Comparison of ENCODE assay signal across 34 mouse cellular contexts in genomic region chr8:111955879-111956278, GRCm38 (mm10). TPM values are rescaled to one million over a fixed set of nuclear protein-coding genes. Genes with fewer than 3 reads are reported as not detected.
DNase-seq lines count a peak whose midpoint lies in the region; ATAC-seq and TF ChIP-seq lines count a peak whose summit lies in the region.
"Had no signal": no experiment of that assay in that cellular context is flagged by ENCODE, and none has a peak within 500 bp of the region (broad histone marks: within the 10 kb centered on the region; RNA-seq: fewer than 3 reads in every experiment).

No protein-coding gene starts in this region.

- no peak for TF ChIP-seq CTCF in CH12.LX (conservative IDR thresholded peaks at IDR 0.05 in 1 of 2, IDR thresholded peaks at IDR 0.05 in 1 of 2; ENCODE audit: low read depth in 2 of 2, low read length in 2 of 2)

- dilution Hi-C loops in CH12.LX (cut with MboI; ENCODE audit: extremely low pct_ligation_motif_present, extremely low pct_unique_long_range_greater_than_20kb, low sequenced_read_pairs): no loop called here

- no peak overlapping the region for H3K4me3 ChIP-seq in CH12.LX (replicated peaks in 1 of 3; ENCODE audit: low read depth in 2 of 3, low read length in 2 of 3, poor library complexity in 1 of 3)
- H3K4me3 ChIP-seq in forebrain, embryonic 11.5 days (ENCODE audit: low read depth, low read length): no peak overlapping the region
- H3K4me3 ChIP-seq: embryonic facial prominence, embryonic 10.5 days; embryonic facial prominence, embryonic 13.5 days; erythroblast, embryonic 14.5 days; forebrain, embryonic 13.5 days; heart, embryonic 12.5 days; heart, embryonic 15.5 days; hindbrain, embryonic 10.5 days; intestine, embryonic 15.5 days had no signal

- no peaks in the 10 kb centered on the region; the same call in 1 of the 2 replicates for H3K79me2 ChIP-seq in CH12.LX (replicated peaks; ENCODE audit: control insufficient read depth, extremely low read depth, insufficient read depth, poor library complexity, severe bottlenecking)

- TF ChIP-seq RAD21 in CH12.LX (IDR thresholded peaks at IDR 0.05; ENCODE audit: low read depth, low read length): no peak

- peaks cover 52 to 82% of the 10 kb centered on the region in 2 experiments for H3K36me3 ChIP-seq in CH12.LX (replicated peaks in 1 of 2; ENCODE audit: control insufficient read depth in 1 of 2, insufficient read depth in 1 of 2, low read length in 1 of 2)
- peaks cover 8% of the 10 kb centered on the region; the same call in 1 of the 2 replicates for H3K36me3 ChIP-seq in forebrain, embryonic 11.5 days (ENCODE audit: control insufficient read depth, insufficient read depth, low read length)

- no peak for ATAC-seq in forebrain, embryonic 11.5 days (replicated peaks; ENCODE audit: low FRiP score)
- ATAC-seq: forebrain, embryonic 13.5 days; forebrain, embryonic 16.5 days; hindbrain, postnatal 0 days; intestine, embryonic 15.5 days had no signal

- in situ Hi-C loops in CH12.LX (cut with MboI; ENCODE audit: low pct_ligation_motif_present, low pct_unique_long_range_greater_than_20kb, low sequenced_read_pairs): no loop called here

- WGBS in forebrain, embryonic 11.5 days: 91% methylated on average over 5 of the region's 5 CpGs

- no peak overlapping the region for H3K4me2 ChIP-seq in CH12.LX (ENCODE audit: insufficient read depth, low read depth, poor library complexity, severe bottlenecking)
- H3K4me2 ChIP-seq in forebrain, embryonic 11.5 days (ENCODE audit: low read depth, low read length, severe bottlenecking): no peak overlapping the region
- H3K4me2 ChIP-seq: embryonic facial prominence, embryonic 13.5 days; forebrain, embryonic 13.5 days; heart, embryonic 12.5 days; heart, embryonic 15.5 days; hindbrain, embryonic 14.5 days; intestine, embryonic 15.5 days had no signal

- 0 out of 2 replicates have a peak, but pooled peaks have one; percentile 9 for TF ChIP-seq EP300 in CH12.LX (IDR thresholded peaks at IDR 0.05; ENCODE audit: low read length)

- no peaks in the 10 kb centered on the region for H3K9me3 ChIP-seq in CH12.LX (replicated peaks; ENCODE audit: low read length)
- no peaks in the 10 kb centered on the region for H3K9me3 ChIP-seq in forebrain, embryonic 11.5 days (ENCODE audit: control insufficient read depth, low read length)
- H3K9me3 ChIP-seq: embryonic facial prominence, embryonic 10.5 days; embryonic facial prominence, embryonic 13.5 days; forebrain, embryonic 13.5 days; heart, embryonic 12.5 days; heart, embryonic 15.5 days; hindbrain, embryonic 10.5 days; intestine, embryonic 15.5 days had no signal

- peak; percentile 49 for DNase-seq in thymus, postnatal 0 days (ENCODE audit: low spot score)
- DNase-seq in thymus, adult 18-20 months: no peak
- no peak for DNase-seq in CH12.LX (ENCODE audit: extremely low read depth)
- peak; percentile 58 for DNase-seq in naive thymus-derived CD4-positive, alpha-beta T cell, adult 2 months (ENCODE audit: low read depth)
- DNase-seq in layer of hippocampus, postnatal 14 days (ENCODE audit: low spot score in 2 of 2): no peak
- no peak for DNase-seq in forebrain, embryonic 11.5 days (ENCODE audit: low spot score)
- DNase-seq: adrenal gland, adult 8-10 months; adrenal gland, postnatal 25 days; B cell, adult 2 months; cerebellum, adult 11-12 months; cerebellum, adult 8-10 months; cerebellum, postnatal 10 days; cerebellum, postnatal 36 days; embryo, embryonic 11 days; gastrocnemius, postnatal 10 days; gastrocnemius, postnatal 36 days; heart, postnatal 10 days; heart, postnatal 36 days; kidney, adult 11 months had no signal

- no peak overlapping the region for H3K9ac ChIP-seq in CH12.LX (ENCODE audit: insufficient read depth, low read depth)
- no peak overlapping the region for H3K9ac ChIP-seq in forebrain, embryonic 11.5 days (ENCODE audit: low read length)
- H3K9ac ChIP-seq: embryonic facial prominence, embryonic 13.5 days; forebrain, embryonic 13.5 days; heart, embryonic 12.5 days; heart, embryonic 15.5 days; hindbrain, embryonic 14.5 days; intestine, embryonic 15.5 days had no signal

- H3K27ac ChIP-seq in CH12.LX (ENCODE audit: insufficient read depth, low read depth): no peak overlapping the region
- H3K27ac ChIP-seq in forebrain, embryonic 11.5 days (ENCODE audit: low read depth, low read length): no peak overlapping the region
- H3K27ac ChIP-seq: embryonic facial prominence, embryonic 10.5 days; embryonic facial prominence, embryonic 13.5 days; forebrain, embryonic 13.5 days; heart, embryonic 15.5 days; hindbrain, embryonic 10.5 days; hindbrain, embryonic 14.5 days; hindbrain, postnatal 0 days; intestine, embryonic 15.5 days had no signal

- H3K4me1 ChIP-seq in CH12.LX (ENCODE audit: control insufficient read depth in 1 of 2, insufficient read depth in 2 of 2): peaks cover 0 to 16% of the 10 kb centered on the region in 2 experiments; a peak in 3 of 4 replicates
- H3K4me1 ChIP-seq in forebrain, embryonic 11.5 days (replicated peaks; ENCODE audit: control insufficient read depth, insufficient read depth, low read length): no peaks in the 10 kb centered on the region
- H3K4me1 ChIP-seq: embryonic facial prominence, embryonic 10.5 days; forebrain, embryonic 13.5 days; heart, embryonic 15.5 days; hindbrain, embryonic 10.5 days; intestine, embryonic 15.5 days had no signal

- no peaks in the 10 kb centered on the region for H3K27me3 ChIP-seq in CH12.LX (replicated peaks)
- H3K27me3 ChIP-seq in forebrain, embryonic 11.5 days (ENCODE audit: control insufficient read depth, insufficient read depth, low read length): no peaks in the 10 kb centered on the region
- H3K27me3 ChIP-seq: embryonic facial prominence, embryonic 13.5 days; forebrain, embryonic 13.5 days; heart, embryonic 12.5 days; heart, embryonic 15.5 days; intestine, embryonic 15.5 days had no signal

- TF ChIP-seq POLR2A in CH12.LX (IDR thresholded peaks at IDR 0.05; ENCODE audit: low read depth, low read length): no peak

TF ChIP-seq in CH12.LX, 34 proteins besides CTCF, POLR2A, EP300 and RAD21:
- TF ChIP-seq SMC3 (IDR thresholded peaks at IDR 0.05; ENCODE audit: low read depth, low read length): no peak
- TF ChIP-seq JUND (conservative IDR thresholded peaks at IDR 0.05; ENCODE audit: low read depth, low read length): no peak
- TF ChIP-seq MEF2A (IDR thresholded peaks at IDR 0.05; ENCODE audit: borderline replicate concordance, low read depth, low read length): peak; percentile 45; the same call in 1 of the 2 replicates
- TF ChIP-seq GABPA (IDR thresholded peaks at IDR 0.05; ENCODE audit: insufficient replicate concordance, low read depth, low read length): no peak

RNA-seq across cellular contexts. Expression of gene Gabarapl2, which starts 15.4 kb away (rescaled TPM):
- 278 and 281 TPM in 2 replicates for polyA plus RNA-seq in thymus, postnatal 0 days (2015; fragmentation: Nextera tagmentation; extraction: Ambion mirVana)
- total RNA-seq in CH12.LX (2012; rRNA removed) (29.8 and 30.6 TPM in 2 replicates), CH12.LX (2014; rRNA removed) (49.4 and 61.0 TPM in 2 replicates)
- 39.3 and 42.1 TPM in 2 replicates for polyA plus RNA-seq in CH12.LX (2012; ENCODE audit: insufficient read length, low read depth)
- total RNA-seq in layer of hippocampus, postnatal 14 days (2021): 100 to 1,000 TPM; 219 to 221 TPM
- 272 and 278 TPM in 2 replicates for polyA plus RNA-seq in forebrain, embryonic 11.5 days (2014; fragmentation: Nextera tagmentation; extraction: Ambion mirVana)

RNA-seq across cellular contexts. Expression of gene Tmem231, which starts 22.2 kb away (rescaled TPM):
- 1.5 and 2.2 TPM in 2 replicates for polyA plus RNA-seq in thymus, postnatal 0 days (2015; fragmentation: Nextera tagmentation; extraction: Ambion mirVana)
- total RNA-seq in CH12.LX (2012; rRNA removed): 2.1 and 3.6 TPM in 2 replicates
- total RNA-seq in CH12.LX (2014; rRNA removed): 3.1 and 3.5 TPM in 2 replicates
- 3.7 and 4.3 TPM in 2 replicates for polyA plus RNA-seq in CH12.LX (2012; ENCODE audit: insufficient read length, low read depth)
- total RNA-seq in layer of hippocampus, postnatal 14 days (2021): 1 to 10 TPM; 9.6 to 9.9 TPM
- polyA plus RNA-seq in forebrain, embryonic 11.5 days (2014; fragmentation: Nextera tagmentation; extraction: Ambion mirVana): 19.9 and 22.2 TPM in 2 replicates
- total RNA-seq: granulocyte monocyte progenitor cell, adult 5-6 weeks had no signal

RNA-seq across cellular contexts. Expression of gene Adat1, which starts 36.2 kb away (rescaled TPM):
- polyA plus RNA-seq in thymus, postnatal 0 days (2015; fragmentation: Nextera tagmentation; extraction: Ambion mirVana): 4.6 and 5.4 TPM in 2 replicates
- 7.6 and 8.1 TPM in 2 replicates for total RNA-seq in CH12.LX (2012; rRNA removed)
- total RNA-seq in CH12.LX (2014; rRNA removed): 5.0 and 5.4 TPM in 2 replicates
- 8.2 and 8.7 TPM in 2 replicates for polyA plus RNA-seq in CH12.LX (2012; ENCODE audit: insufficient read length, low read depth)
- 1 to 10 TPM; 4.3 to 5.2 TPM for total RNA-seq in layer of hippocampus, postnatal 14 days (2021)
- polyA plus RNA-seq in forebrain, embryonic 11.5 days (2014; fragmentation: Nextera tagmentation; extraction: Ambion mirVana): 13.5 and 16.4 TPM in 2 replicates
- polyA plus RNA-seq: erythroblast, embryonic 14.5 days had no signal

RNA-seq across cellular contexts. Expression of gene Chst5, which starts 45.6 kb away (rescaled TPM):
- polyA plus RNA-seq in thymus, postnatal 0 days (2015; fragmentation: Nextera tagmentation; extraction: Ambion mirVana): 0.09 and 0.27 TPM in 2 replicates
- total RNA-seq in CH12.LX (2012; rRNA removed) (not detected in 2 replicates), CH12.LX (2014; rRNA removed) (not detected in 2 replicates)
- polyA plus RNA-seq in CH12.LX (2012; ENCODE audit: insufficient read length, low read depth): not detected in 2 replicates
- under 1 TPM; 0.44 to 0.95 TPM for total RNA-seq in layer of hippocampus, postnatal 14 days (2021)
- polyA plus RNA-seq in forebrain, embryonic 11.5 days (2014; fragmentation: Nextera tagmentation; extraction: Ambion mirVana): 1.9 and 2.2 TPM in 2 replicates
- total RNA-seq: adrenal gland, adult 8-10 months; adrenal gland, postnatal 25 days; granulocyte monocyte progenitor cell, adult 5-6 weeks; heart, adult 8-10 months; heart, postnatal 10 days; heart, postnatal 36 days; MEL had no signal
- polyA plus RNA-seq: activated CD4-positive, CD25-positive, alpha-beta regulatory T cell, adult 4 months; erythroblast, embryonic 14.5 days had no signal

RNA-seq across cellular contexts. Expression of gene Kars, which starts 55.2 kb away (rescaled TPM):
- 169 and 186 TPM in 2 replicates for polyA plus RNA-seq in thymus, postnatal 0 days (2015; fragmentation: Nextera tagmentation; extraction: Ambion mirVana)
- total RNA-seq in CH12.LX (2012; rRNA removed) (304 and 324 TPM in 2 replicates), CH12.LX (2014; rRNA removed) (257 TPM in 2 replicates)
- 373 and 400 TPM in 2 replicates for polyA plus RNA-seq in CH12.LX (2012; ENCODE audit: insufficient read length, low read depth)
- 10 to 100 TPM; 79.8 to 83.9 TPM for total RNA-seq in layer of hippocampus, postnatal 14 days (2021)
- polyA plus RNA-seq in forebrain, embryonic 11.5 days (2014; fragmentation: Nextera tagmentation; extraction: Ambion mirVana): 261 and 263 TPM in 2 replicates

Comparison
In these comparisons a context has a peak if more than half of its experiments do, and no peak if none do; other contexts are left out.
1. DNase-seq: peak in thymus, postnatal 0 days (single experiment) and naive thymus-derived CD4-positive, alpha-beta T cell, adult 2 months (single experiment); none in thymus, adult 18-20 months (0 of 2), CH12.LX (single experiment), layer of hippocampus, postnatal 14 days (0 of 2) and forebrain, embryonic 11.5 days (single experiment).